Mouse (Mus musculus): ENCODE measurements around the gene Arid3a. TPM values are rescaled to one million over a fixed set of nuclear protein-coding genes. Genes with fewer than 3 reads are reported as not detected.

Arid3a gene
- total and polyA plus RNA-seq, 2 experiments: 0.37 to 0.69 TPM

DNA sequence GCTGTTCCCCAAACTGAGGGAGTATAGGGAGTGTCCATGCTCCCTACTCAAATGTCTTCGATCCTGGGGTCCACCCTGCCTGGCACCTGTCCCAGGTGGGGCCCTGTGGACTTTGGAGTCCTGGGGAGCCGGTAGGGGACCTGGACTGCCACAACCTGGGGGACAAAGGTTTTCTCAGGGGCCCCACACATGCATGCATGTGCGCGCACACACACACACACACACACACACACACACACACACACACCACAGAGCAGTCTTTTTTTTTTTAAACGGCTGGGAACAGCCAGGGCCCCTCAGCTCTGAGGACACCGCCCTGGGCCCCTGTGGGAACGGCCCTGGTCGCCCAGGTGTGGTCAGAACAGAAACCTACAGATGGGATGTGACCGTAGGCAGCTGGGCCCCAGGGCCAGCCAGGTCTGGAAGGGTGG lies 16.6 kb downstream of the Arid3a start:
- TF ChIP-seq CTCF (IDR thresholded peaks at IDR 0.05; ENCODE audit: low read depth, low read length): no peak
- no peak for TF ChIP-seq POLR2A (IDR thresholded peaks at IDR 0.05; ENCODE audit: extremely low read depth, insufficient read depth, low read length)
- Histone ChIP-seq H3K79me2 (ENCODE audit: control insufficient read depth, insufficient read depth, low read length) (no peaks in the 10 kb centered on the region), H3K36me3 (ENCODE audit: control insufficient read depth, insufficient read depth, low read length) (no peaks in the 10 kb centered on the region), H3K27me3 (ENCODE audit: control insufficient read depth, insufficient read depth, low read length) (no peaks in the 10 kb centered on the region), H3K27ac (replicated peaks; ENCODE audit: insufficient read depth, low read depth, low read length) (no peak overlapping the region), H3K9ac (ENCODE audit: low read depth, low read length) (no peak overlapping the region), H3K4me1 (ENCODE audit: control insufficient read depth, insufficient read depth, low read length) (no peaks in the 10 kb centered on the region), H3K4me3 (ENCODE audit: insufficient read depth, low read depth, low read length) (no peak overlapping the region)
- no peak for DNase-seq (ENCODE audit: extremely low read depth, low read depth, low spot score)
- 80% methylated on average over 9 of the region's 9 CpGs for whole genome bisulfite sequencing

GRCm38 (mm10) chr10:79945507-79946234 lies 18.8 kb downstream of the Arid3a start:
- no peaks in the 10 kb centered on the region for H3K79me2 ChIP-seq (ENCODE audit: control insufficient read depth, insufficient read depth, low read length)
- no peaks in the 10 kb centered on the region for H3K27me3 ChIP-seq (ENCODE audit: control insufficient read depth, insufficient read depth, low read length)
- no peak for DNase-seq (ENCODE audit: extremely low read depth, low read depth, low spot score)
- 85% methylated on average over 16 of the region's 16 CpGs for WGBS
- H3K4me1 ChIP-seq (ENCODE audit: control insufficient read depth, insufficient read depth, low read length): no peaks in the 10 kb centered on the region
- H3K4me3 ChIP-seq (ENCODE audit: insufficient read depth, low read depth, low read length): no peak overlapping the region
- H3K9ac ChIP-seq (ENCODE audit: low read depth, low read length): no peak overlapping the region
- no peaks in the 10 kb centered on the region for H3K36me3 ChIP-seq (ENCODE audit: control insufficient read depth, insufficient read depth, low read length)
- no peak overlapping the region for H3K27ac ChIP-seq (replicated peaks; ENCODE audit: insufficient read depth, low read depth, low read length)
- no peak for TF ChIP-seq CTCF (IDR thresholded peaks at IDR 0.05; ENCODE audit: low read depth, low read length)
- no peak for TF ChIP-seq POLR2A (IDR thresholded peaks at IDR 0.05; ENCODE audit: extremely low read depth, insufficient read depth, low read length)

- no peaks in the 10 kb centered on the region for H3K4me1 ChIP-seq (ENCODE audit: control insufficient read depth, insufficient read depth, low read length)
- H3K9ac ChIP-seq (ENCODE audit: low read depth, low read length): no peak overlapping the region
- WGBS: 80% methylated on average over 7 of the region's 7 CpGs
- no peak overlapping the region for H3K4me3 ChIP-seq (ENCODE audit: insufficient read depth, low read depth, low read length)
- no peaks in the 10 kb centered on the region for H3K27me3 ChIP-seq (ENCODE audit: control insufficient read depth, insufficient read depth, low read length)
- no peak overlapping the region for H3K27ac ChIP-seq (replicated peaks; ENCODE audit: insufficient read depth, low read depth, low read length)
- H3K79me2 ChIP-seq (ENCODE audit: control insufficient read depth, insufficient read depth, low read length): no peaks in the 10 kb centered on the region
- no peak for DNase-seq (ENCODE audit: extremely low read depth, low read depth, low spot score)
- H3K36me3 ChIP-seq (ENCODE audit: control insufficient read depth, insufficient read depth, low read length): no peaks in the 10 kb centered on the region
- no peak for TF ChIP-seq POLR2A (IDR thresholded peaks at IDR 0.05; ENCODE audit: extremely low read depth, insufficient read depth, low read length)
- TF ChIP-seq CTCF (IDR thresholded peaks at IDR 0.05; ENCODE audit: low read depth, low read length): no peak
Measured at GRCm38 (mm10) chr10:79946752-79947322, 20.0 kb downstream of the Arid3a start.

DNA sequence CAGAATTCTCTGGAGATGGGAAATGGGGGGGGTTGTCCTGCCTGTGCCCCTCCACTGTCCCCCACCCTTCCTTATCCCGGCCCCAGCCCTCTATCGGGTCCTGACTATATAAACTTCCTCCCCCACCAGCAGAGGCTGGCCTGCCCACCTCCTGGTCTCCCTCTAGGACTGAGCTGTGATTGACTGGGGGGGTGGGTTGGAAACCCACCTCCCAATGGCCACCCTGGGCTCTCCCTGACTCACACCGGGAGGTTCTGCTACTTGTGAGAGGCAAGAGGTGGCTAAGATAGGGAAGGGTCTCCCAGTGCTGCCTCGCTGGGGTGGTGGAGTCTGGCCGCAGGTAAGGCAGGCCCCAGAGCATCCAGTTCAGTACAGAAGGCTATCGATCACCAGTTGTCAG lies 20.7 kb downstream of the Arid3a start:
- DNase-seq (ENCODE audit: extremely low read depth, low read depth, low spot score): no peak
- Histone ChIP-seq H3K79me2 (ENCODE audit: control insufficient read depth, insufficient read depth, low read length) (no peaks in the 10 kb centered on the region), H3K36me3 (ENCODE audit: control insufficient read depth, insufficient read depth, low read length) (no peaks in the 10 kb centered on the region), H3K9ac (ENCODE audit: low read depth, low read length) (no peak overlapping the region), H3K4me3 (ENCODE audit: insufficient read depth, low read depth, low read length) (no peak overlapping the region), H3K4me1 (ENCODE audit: control insufficient read depth, insufficient read depth, low read length) (no peaks in the 10 kb centered on the region), H3K27ac (replicated peaks; ENCODE audit: insufficient read depth, low read depth, low read length) (no peak overlapping the region), H3K27me3 (ENCODE audit: control insufficient read depth, insufficient read depth, low read length) (no peaks in the 10 kb centered on the region)
- WGBS: 92% methylated on average over 6 of the region's 6 CpGs
- TF ChIP-seq CTCF (IDR thresholded peaks at IDR 0.05; ENCODE audit: low read depth, low read length) (no peak), POLR2A (IDR thresholded peaks at IDR 0.05; ENCODE audit: extremely low read depth, insufficient read depth, low read length) (no peak)

DNA sequence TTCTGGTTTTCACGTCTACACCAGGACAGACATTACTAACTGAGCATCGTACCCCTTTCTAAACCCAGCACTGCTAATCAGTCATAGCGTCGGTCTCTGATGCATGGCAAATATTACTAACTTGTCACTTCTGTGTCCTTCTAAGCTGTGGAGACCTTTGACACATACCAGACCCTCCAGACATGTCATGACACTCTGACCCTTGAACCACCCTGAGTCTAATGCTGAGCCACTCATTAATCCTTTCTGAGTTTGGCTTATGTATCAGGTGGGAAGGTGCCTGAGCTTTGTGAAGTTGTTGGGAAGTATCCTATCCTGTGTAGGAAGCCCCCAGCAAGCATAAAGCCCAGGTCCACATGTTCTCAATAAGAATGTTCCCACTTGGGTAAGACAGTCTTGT lies 23.0 kb downstream of the Arid3a start:
- Histone ChIP-seq H3K4me1 (ENCODE audit: control insufficient read depth, insufficient read depth, low read length) (no peaks in the 10 kb centered on the region), H3K4me3 (ENCODE audit: insufficient read depth, low read depth, low read length) (no peak overlapping the region), H3K79me2 (ENCODE audit: control insufficient read depth, insufficient read depth, low read length) (no peaks in the 10 kb centered on the region), H3K9ac (ENCODE audit: low read depth, low read length) (no peak overlapping the region), H3K27ac (replicated peaks; ENCODE audit: insufficient read depth, low read depth, low read length) (no peak overlapping the region), H3K27me3 (ENCODE audit: control insufficient read depth, insufficient read depth, low read length) (no peaks in the 10 kb centered on the region), H3K36me3 (ENCODE audit: control insufficient read depth, insufficient read depth, low read length) (no peaks in the 10 kb centered on the region)
- TF ChIP-seq POLR2A (IDR thresholded peaks at IDR 0.05; ENCODE audit: extremely low read depth, insufficient read depth, low read length) (no peak), CTCF (IDR thresholded peaks at IDR 0.05; ENCODE audit: low read depth, low read length) (no peak)
- DNase-seq (ENCODE audit: extremely low read depth, low read depth, low spot score): no peak
- 90% methylated on average over 4 of the region's 4 CpGs for WGBS

DNA sequence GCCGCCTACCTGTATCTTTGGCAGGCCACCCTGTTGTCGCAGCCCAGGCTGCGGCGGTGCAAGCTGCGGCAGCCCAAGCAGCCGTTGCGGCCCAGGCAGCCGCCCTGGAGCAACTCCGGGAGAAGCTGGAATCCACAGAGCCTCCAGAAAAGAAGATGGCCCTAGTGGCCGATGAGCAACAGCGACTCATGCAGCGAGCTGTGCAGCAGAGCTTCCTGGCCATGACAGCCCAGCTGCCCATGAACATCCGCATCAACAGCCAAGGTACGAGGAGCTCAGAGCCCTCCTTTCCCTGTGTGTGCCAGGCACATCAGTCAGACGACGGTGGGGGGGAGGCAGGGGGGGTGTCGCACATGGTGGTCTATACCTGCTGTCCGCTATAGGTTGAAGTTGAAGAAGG lies 23.8 kb downstream of the Arid3a start:
- no peak overlapping the region for H3K27ac ChIP-seq (replicated peaks; ENCODE audit: insufficient read depth, low read depth, low read length)
- H3K36me3 ChIP-seq (ENCODE audit: control insufficient read depth, insufficient read depth, low read length): no peaks in the 10 kb centered on the region
- WGBS: 93% methylated on average over 18 of the region's 18 CpGs
- no peaks in the 10 kb centered on the region for H3K79me2 ChIP-seq (ENCODE audit: control insufficient read depth, insufficient read depth, low read length)
- no peak overlapping the region for H3K4me3 ChIP-seq (ENCODE audit: insufficient read depth, low read depth, low read length)
- H3K4me1 ChIP-seq (ENCODE audit: control insufficient read depth, insufficient read depth, low read length): no peaks in the 10 kb centered on the region
- no peak overlapping the region for H3K9ac ChIP-seq (ENCODE audit: low read depth, low read length)
- TF ChIP-seq POLR2A (IDR thresholded peaks at IDR 0.05; ENCODE audit: extremely low read depth, insufficient read depth, low read length): no peak
- no peak for TF ChIP-seq CTCF (IDR thresholded peaks at IDR 0.05; ENCODE audit: low read depth, low read length)
- no peaks in the 10 kb centered on the region for H3K27me3 ChIP-seq (ENCODE audit: control insufficient read depth, insufficient read depth, low read length)
- no peak for DNase-seq (ENCODE audit: extremely low read depth, low read depth, low spot score)

Data from liver, adult 2 months (tissue).